Mouse (Mus musculus) C2C12 (cell line): ENCODE measurements around the gene Zbtb7a. TPM values are rescaled to one million over a fixed set of nuclear protein-coding genes. Genes with fewer than 3 reads are reported as not detected.
"Not testable (repeated sequence)": the region's sequence is repeated elsewhere in the genome, so short reads cannot be mapped to it uniquely, and the experiment has no call there.

Source experiments
- H3K27me3 ChIP-seq: one replicate; pipeline ENCODE4 v1.6.1; 2011; ENCODE audit not compliant: control insufficient read depth, insufficient read depth, insufficient read length
- H3K36me3 ChIP-seq: one replicate; pipeline ENCODE4 v1.6.1; 2011; ENCODE audit not compliant: control insufficient read depth, insufficient read depth
- H3K4me3 ChIP-seq: one replicate; pipeline ENCODE4 v1.5.1; 2011; ENCODE audit warnings: mild to moderate bottlenecking, control low read depth; ENCODE audit not compliant: poor library complexity, insufficient read depth, severe bottlenecking
- H3K79me2 ChIP-seq: one replicate; pipeline ENCODE4 v1.6.1; 2011; ENCODE audit not compliant: control insufficient read depth, insufficient read depth
- H3K79me3 ChIP-seq: one replicate; pipeline ENCODE4 v1.6.1; 2011; ENCODE audit warnings: low read depth, control low read depth
- H3ac ChIP-seq: one replicate; pipeline ENCODE3; 2011; ENCODE audit warnings: low read depth; ENCODE audit not compliant: control insufficient read depth, insufficient read length
- CEBPB ChIP-seq: IDR thresholded peaks from one replicate; pipeline ENCODE4 v1.6.1; 2011; ENCODE audit warnings: low read depth, mild to moderate bottlenecking, control low read depth, moderate library complexity
- CTCF ChIP-seq: IDR thresholded peaks from one replicate; pipeline ENCODE4 v1.5.1; 2011; ENCODE audit not compliant: control insufficient read depth, insufficient read depth, insufficient read length
- FOSL1 ChIP-seq: IDR thresholded peaks from one replicate; pipeline ENCODE4 v1.8.0; 2011; ENCODE audit warnings: mild to moderate bottlenecking, low read length; ENCODE audit not compliant: poor library complexity, insufficient read depth, severe bottlenecking
- MAX ChIP-seq: IDR thresholded peaks from one replicate; pipeline ENCODE4 v1.6.1; 2011; ENCODE audit warnings: mild to moderate bottlenecking, control low read depth
- MYOD1 ChIP-seq: IDR thresholded peaks from one replicate; pipeline ENCODE4 v1.6.1; 2011; ENCODE audit warnings: low read depth; ENCODE audit not compliant: control insufficient read depth, insufficient read length
- MYOG ChIP-seq: IDR thresholded peaks from one replicate; pipeline ENCODE4 v1.6.1; 2011; ENCODE audit not compliant: control insufficient read depth, insufficient read length; ENCODE audit errors: extremely low read depth
- USF1 ChIP-seq: IDR thresholded peaks from one replicate; pipeline ENCODE4 v1.6.1; 2011; ENCODE audit warnings: low read depth, mild to moderate bottlenecking, control low read depth, moderate library complexity
- polyA plus RNA-seq: library from polyadenylated mRNA; unstranded; fragments of >200 nt; fragmentation: generic; extraction: Trizol; gene quantifications from one replicate; pipeline ENCODE4 v1.2.1, GENCODE M21; 2012; ENCODE audit warnings: missing spikeins

Gene Zbtb7a
- polyA plus RNA-seq, 1 experiment: 19.9 TPM

DNA sequence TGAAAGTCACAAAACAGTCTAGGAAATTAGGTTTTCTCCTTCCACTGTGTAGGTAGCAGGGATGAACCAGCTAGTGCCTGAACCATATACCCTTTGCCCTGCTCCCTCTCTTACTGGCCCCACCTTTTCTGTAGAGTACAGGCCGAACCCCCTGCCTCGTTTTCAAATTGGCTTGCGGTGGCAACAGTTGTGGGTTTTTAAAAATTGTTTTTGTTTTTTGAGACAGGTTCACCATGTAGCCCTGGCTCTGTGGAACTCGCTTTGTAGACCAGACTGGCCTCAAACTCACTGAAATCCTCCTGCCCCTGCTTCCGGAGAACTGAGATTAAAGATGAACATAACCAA lies 33.0 kb downstream of the Zbtb7a start:
- Histone ChIP-seq H3K36me3 (peaks cover 5% of the 10 kb centered on the region), H3K79me2 (peaks cover 44% of the 10 kb centered on the region), H3ac (peak overlapping the region; percentile 27), H3K4me3 (peak overlapping the region; percentile 12), H3K79me3 (peaks cover 31% of the 10 kb centered on the region), H3K27me3 (no peaks in the 10 kb centered on the region)
- no peak for TF ChIP-seq USF1
- no peak for TF ChIP-seq CTCF
- no peak for TF ChIP-seq MYOG
- no peak for TF ChIP-seq MAX
- no peak for TF ChIP-seq MYOD1
- TF ChIP-seq CEBPB: no peak
- no peak for TF ChIP-seq FOSL1

DNA sequence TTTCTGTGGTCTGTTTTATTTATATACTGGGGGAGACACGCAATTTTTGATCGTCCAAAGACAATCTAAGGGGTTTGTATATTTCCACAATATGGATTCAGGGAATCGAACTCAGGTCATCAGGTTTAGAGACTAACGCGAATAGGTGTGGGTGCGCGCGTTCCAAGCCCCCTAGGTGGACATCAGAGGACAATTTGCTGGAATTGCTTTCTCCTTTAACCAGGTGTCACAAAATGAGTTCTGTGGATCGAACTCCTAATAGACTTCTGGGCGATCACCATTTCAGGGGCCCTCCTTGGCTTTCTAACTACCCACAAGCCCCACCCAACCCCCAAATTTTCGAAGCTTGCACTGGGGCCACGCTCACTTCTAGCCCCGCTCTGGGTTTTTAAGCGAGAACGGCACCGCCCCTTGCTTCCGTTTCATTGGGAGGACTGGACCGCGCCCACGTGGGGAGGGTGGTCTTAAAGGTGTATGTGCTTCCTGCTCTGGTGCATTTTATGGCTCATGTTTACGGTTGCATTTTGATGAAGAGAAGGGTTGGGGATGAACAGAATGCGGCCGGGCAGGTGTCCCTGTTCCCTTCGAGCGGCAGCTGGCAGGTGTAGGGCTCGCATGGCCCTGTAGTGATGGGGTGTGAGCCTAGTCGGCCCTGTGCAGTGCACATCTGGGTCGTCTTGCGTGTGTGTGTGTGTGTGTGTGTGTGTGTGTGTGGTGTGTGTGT lies 33.7 kb downstream of the Zbtb7a start:
- no peaks in the 10 kb centered on the region for H3K27me3 ChIP-seq
- no peaks in the 10 kb centered on the region for H3K36me3 ChIP-seq
- H3ac ChIP-seq: peak overlapping the region; percentile 36
- peaks cover 30% of the 10 kb centered on the region for H3K79me3 ChIP-seq
- TF ChIP-seq MAX (peak; percentile 63), CEBPB (no peak), USF1 (peak; percentile 67), MYOD1 (no peak)
- peak overlapping the region; percentile 32 for H3K4me3 ChIP-seq
- peaks cover 38% of the 10 kb centered on the region for H3K79me2 ChIP-seq

DNA sequence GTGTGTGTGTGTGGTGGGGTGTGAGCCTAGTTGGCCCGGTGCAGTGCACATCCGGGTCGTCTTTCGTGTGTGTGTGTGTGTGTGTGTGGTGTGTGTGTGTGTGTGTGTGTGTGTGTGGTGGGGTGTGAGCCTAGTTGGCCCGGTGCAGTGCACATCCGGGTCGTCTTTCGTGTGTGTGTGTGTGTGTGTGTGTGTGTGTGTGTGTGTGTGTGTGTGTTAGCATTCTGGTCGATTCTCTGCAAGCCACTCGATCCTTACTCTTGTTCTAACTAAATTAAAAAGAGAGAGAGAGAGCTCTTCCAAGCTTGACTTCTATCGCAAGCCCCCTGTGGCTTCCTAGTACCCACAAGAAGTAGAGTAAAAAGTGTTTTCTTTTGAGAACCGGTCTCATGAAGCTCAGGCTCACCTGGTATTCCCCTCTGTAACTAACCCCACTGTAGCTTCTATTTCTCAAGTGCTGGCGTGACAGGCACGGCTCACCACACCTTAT lies 34.4 kb downstream of the Zbtb7a start:
- peaks cover 24% of the 10 kb centered on the region for H3K79me3 ChIP-seq
- not testable (repeated sequence) for H3K27me3 ChIP-seq, H3K36me3 ChIP-seq, H3K4me3 ChIP-seq, H3ac ChIP-seq
- H3K79me2 ChIP-seq: peaks cover 30% of the 10 kb centered on the region

- H3K4me3 ChIP-seq: no peak overlapping the region
- peaks cover 12% of the 10 kb centered on the region for H3K36me3 ChIP-seq
- peaks cover 18% of the 10 kb centered on the region for H3K79me2 ChIP-seq
- H3ac ChIP-seq: no peak overlapping the region
- H3K79me3 ChIP-seq: peaks cover 17% of the 10 kb centered on the region
- TF ChIP-seq MYOG: no peak
- H3K27me3 ChIP-seq: no peaks in the 10 kb centered on the region
Observed at GRCm38 (mm10) chr10:81173132-81173531, 38.1 kb downstream of the Zbtb7a start.

DNA sequence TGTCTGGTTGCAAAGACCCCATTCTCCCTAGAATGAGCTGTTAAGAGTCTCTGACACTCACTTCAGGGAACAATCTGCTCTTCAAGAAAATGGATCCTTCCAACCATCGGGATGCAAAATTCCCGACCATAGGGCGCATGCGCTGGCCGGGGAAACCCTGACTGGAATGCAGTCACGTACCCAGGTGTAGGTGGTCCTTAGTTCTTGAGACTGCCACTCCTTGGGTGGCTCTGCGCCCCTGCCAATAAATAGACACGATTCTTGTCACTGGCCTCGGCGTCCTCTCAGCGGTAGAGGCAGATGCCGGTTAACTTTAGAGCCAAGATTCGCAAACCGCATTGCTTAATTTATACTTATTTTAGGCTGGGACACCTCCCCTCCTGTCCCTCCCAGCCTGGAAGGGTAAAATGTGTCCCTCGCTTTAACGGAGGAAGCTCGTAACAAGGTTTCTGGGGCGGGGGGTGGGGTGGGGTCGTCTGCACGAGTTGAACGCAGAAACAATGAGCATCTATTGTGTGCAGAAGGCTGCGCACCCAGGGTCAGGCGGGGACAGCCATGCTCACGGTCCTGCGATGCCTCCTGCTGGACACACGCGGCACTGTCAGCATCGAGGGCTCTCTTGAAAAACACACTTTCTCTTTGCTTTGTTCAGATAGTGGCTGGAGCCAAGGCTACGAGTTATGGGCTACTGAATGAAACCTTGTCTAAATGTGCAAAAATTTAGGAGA lies 39.8 kb downstream of the Zbtb7a start:
- Histone ChIP-seq H3K27me3 (no peaks in the 10 kb centered on the region), H3K79me3 (peaks cover 34% of the 10 kb centered on the region), H3K79me2 (peaks cover 35% of the 10 kb centered on the region), H3K4me3 (no peak overlapping the region), H3K36me3 (peaks cover 28% of the 10 kb centered on the region), H3ac (peak overlapping the region; percentile 7)
- TF ChIP-seq CTCF (peak; percentile 97), MAX (peak; percentile 81), MYOG (no peak)

GRCm38 (mm10) chr10:81175345-81175701 lies 40.3 kb downstream of the Zbtb7a start:
- Histone ChIP-seq H3K79me2 (peaks cover 40% of the 10 kb centered on the region), H3K36me3 (peaks cover 33% of the 10 kb centered on the region), H3K79me3 (peaks cover 39% of the 10 kb centered on the region)
- H3K27me3 ChIP-seq, H3ac ChIP-seq, H3K4me3 ChIP-seq: not testable (repeated sequence)
